Mouse (Mus musculus): ENCODE results near the gene Inpp5k.

Inpp5k gene

DNA sequence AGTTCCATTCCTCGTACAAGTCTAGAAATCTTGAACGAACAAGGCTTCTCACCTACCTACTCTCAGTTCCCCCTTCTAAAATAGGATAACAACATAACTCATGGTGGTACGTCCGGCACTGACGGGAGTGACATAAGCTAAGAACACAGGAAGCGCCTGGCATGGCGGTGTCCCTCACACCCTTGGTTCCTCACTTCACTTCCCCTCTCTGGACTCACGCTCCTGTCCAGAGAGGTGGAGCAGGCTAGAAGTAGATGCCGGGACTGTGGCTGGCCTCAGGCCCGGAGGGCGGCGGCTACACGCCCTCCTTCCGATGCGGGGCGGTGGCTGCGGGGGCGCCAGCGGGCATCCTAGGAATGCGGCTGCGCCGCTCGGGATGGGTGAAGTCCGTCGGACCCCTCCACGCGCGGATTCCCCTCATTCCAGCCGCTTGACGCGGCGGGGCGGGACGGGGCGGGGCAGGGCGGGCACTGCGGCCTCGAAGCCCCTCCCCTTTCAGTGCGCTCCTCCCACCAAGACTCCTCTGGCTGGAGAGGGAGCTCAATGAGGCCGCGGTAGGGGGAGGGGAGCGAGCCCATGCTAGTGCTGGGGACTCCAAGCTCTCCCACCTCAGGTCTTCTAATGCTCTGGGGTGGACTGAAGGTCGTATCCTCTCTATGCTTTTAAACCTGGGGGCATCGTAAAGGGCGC is 23.1 kb downstream of the Inpp5k start:
- DNase-seq (ENCODE audit: extremely low spot score, low spot score), result peak; percentile 85

DNA sequence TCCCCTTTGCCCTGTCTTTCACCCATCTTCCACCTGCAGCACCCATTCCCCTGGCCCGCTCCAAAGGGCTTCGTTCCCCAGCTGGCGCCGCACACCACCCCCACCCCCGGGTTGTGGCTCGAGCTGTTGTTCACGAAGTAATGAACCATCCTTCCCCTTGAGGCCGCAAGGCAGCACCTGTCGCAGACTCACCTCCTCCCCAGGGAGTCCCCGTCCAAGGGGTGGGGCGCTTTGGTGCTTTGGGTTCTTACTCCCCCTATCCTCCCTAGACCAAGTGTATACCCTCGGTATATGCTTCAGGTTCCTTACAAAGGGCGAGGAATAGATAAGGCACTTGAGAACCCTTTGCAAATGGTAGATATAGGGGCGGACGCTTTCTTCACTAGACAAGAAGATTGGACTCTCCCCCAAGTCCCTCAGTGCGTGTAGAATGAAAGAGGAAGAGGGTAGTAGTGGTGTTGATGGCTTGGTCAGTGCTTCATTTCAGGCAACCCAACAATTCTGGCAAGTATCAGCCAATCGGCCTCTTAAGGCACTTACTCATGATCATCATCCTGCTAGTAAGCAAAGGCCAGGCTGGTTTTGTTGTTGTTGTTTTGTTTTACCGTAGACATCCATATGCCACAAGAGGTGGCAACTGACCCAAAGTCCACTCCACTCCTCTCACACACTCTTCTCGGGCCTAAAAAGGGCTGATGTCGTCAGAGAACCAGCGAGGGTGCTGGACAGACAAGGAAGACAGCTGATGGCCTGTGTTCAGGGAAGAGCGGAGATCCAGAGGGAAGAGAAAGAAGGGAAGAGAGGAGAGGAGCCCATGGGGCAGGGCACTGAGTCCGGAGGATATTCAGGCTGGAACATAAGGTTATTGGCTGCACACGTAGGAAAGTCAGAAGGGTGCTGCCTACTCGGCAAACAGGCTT is 23.9 kb downstream of the Inpp5k start:
- DNase-seq (ENCODE audit: extremely low spot score, low spot score), result peak; percentile 28

DNA sequence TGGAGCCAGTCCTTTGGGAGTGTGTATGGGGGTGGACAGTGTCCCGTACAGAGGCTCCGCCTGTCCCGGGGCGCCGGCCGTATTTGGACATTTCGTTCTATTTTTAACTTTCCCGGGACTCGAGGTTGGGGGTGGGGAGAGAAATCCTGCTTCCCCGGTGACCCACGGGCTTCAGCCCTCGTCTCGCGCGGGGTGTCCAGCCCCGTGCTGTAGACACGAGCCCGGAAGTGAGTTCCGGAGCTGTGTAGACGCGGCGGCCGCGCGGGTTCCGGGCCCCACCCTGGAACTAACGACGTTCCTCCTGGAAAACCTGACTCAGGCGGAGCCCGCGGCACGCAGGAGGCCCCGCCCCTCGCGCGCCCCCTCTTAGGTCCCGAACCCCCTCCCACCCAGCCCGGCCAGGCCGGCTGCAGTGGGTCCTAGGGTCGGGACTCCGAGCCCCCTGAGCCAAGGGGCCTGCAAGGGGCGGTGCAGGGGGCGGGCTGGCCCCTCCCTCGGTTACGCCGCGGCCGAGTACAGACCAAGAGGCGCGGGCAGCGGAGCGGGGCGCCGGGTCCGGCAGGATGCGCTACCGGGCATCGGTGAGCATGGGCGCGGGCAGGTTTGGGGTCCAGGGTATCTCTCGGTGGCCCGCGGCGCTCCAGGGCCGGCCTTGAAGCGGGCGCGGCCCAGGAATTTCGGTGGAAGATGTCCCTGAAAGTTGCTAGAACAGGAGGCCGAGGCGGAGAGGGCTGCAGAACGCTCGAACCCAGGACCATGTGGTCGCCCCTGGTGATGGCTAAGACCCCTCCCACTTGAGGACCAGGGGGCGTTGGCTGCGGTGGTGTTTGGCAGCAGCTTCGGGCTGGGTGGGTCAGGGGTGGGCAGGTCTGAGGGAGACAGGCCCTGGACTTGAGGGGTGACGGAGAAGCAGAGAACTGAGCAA is 25.1 kb downstream of the Inpp5k start:
- peak; percentile 69 for DNase-seq (ENCODE audit: extremely low spot score, low spot score)

DNA sequence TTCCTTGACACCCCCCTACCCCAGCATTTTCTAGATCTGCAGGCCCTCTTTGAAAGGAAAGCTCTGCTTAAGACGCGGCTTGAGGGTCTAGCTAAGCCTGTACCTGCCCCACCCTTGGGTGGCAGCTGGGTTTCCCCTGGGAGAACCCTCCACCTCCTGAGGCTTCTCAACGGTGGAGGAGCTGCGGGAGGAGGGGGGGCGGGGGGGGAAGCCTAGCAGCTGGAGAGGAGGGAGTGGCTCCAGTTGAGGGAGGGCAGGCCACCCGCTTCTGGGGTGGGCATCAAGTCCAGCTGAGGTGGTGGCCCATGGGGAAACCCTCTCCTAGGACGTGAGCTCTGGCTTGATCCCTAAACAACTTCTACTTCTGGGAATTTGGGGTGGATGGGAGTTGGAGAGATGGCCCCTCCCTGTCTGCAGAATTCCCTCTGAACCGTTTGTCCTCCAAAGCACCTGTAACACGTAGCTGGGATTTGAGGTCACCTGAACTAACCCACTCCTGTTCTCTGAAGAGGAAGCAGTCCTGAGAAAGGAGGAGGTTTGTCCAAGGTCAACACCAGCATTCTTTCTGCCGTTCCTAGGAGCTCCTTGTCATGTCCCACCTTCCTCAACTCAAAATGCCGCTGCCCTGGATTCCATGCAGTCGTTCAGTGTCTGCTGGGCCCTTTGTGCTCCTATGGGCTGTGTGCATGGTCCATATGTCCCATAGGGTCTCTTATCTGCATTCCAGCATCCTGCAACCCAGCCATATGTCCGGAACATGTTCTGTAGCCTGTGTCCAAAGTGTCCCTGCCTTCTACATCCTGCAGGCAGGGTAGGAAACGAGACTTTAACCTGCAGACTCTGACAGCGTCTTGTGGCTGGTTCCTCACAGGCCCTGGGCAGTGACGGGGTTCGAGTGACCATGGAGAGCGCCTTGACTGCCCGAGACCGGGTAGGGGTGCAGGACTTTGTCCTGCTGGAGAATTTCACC is 26.1 kb downstream of the Inpp5k start:
- no peak for DNase-seq (ENCODE audit: extremely low spot score, low spot score)

DNA sequence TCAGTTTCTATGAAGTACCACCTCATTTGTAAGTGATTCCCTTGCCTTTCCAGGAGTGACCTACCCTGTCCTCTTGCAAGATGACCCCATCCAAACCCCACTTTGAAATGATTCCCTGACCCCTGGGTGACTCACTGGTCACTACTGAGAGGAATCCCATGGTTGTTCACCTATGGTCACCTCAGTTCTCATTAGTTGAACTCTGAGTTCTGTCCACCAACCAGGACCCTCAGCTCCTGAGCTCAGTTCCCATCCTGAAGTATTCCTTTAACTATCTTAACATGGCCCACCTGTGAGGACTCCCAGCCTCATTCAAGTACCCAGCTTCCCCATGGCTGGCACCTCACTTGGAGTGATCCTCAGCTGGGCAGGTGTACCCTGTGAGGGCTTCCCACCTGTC is 27.1 kb downstream of the Inpp5k start:
- no peak for DNase-seq (ENCODE audit: extremely low spot score, low spot score)

DNA sequence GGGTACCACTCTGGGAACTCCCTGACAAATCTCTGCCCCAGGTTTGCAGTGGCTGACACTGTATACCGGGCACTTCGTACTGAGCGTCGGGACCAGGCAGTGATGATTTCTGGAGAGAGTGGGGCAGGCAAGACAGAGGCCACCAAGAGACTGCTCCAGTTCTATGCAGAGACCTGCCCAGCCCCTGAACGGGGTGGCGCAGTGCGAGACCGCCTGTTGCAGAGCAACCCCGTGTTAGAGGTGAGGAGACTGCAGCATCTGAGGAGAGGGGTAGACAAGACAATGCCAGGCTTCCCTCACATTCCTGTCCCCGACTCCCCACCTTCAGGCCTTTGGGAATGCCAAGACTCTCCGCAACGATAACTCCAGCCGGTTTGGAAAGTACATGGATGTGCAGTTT is 27.5 kb downstream of the Inpp5k start:
- no peak for DNase-seq (ENCODE audit: extremely low spot score, low spot score)

DNA sequence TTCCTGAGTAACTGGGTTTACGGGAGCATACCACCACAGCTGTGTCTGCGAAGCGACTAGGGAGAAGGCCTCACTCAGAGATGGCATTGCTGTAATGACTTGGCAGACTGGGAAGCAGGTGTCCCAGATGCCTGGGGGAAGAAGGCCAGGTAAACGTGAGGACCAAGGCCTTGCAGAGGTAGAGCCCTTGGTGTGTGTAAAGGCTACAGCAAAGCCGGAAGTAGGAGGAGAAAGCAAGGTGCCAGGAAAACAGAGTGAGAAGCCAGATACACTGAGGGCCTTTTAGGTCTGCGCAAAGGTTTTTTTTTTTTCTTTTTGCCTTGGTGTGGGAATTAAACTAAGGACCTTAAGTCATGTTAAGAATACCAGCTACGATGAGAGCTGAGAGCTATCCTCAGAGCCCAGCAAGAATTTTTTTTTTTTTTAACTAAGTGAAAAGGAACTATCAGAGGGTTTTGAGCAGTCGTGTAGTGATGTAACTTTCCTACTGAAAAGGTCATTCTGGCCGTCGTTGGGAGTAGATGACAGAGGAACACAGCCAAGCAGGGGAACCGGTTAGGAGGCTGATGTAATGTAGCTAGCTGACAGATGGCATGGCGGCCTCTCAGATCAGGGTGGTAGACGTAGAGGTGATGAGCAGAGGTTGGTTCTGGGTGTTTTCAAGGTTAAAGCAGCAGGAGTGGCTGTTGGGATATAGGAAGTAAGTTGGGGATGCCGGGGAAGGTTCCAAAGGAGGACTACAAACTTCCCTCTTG is 28.4 kb downstream of the Inpp5k start:
- DNase-seq (ENCODE audit: extremely low spot score, low spot score), result no peak

DNA sequence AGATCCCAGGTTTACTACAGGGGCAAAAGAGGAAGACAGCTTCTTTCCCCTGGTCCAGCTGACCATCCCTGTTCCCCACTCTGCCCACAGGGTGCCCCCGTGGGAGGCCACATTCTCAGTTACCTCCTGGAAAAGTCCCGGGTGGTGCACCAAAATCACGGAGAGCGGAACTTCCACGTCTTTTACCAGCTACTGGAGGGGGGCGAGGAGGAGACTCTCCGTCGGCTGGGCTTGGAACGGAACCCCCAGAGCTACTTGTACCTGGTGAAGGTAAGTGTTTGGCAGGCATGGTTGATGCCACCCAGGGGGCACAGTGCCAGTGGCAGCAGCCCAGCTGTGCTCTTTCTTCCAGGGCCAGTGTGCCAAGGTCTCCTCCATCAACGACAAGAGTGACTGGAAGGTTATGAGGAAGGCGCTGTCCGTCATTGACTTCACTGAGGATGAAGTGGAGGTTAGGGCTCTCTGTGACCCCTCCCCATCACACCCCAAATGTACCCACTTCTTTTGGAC is 29.3 kb downstream of the Inpp5k start:
- DNase-seq (ENCODE audit: extremely low spot score, low spot score), result no peak

DNA sequence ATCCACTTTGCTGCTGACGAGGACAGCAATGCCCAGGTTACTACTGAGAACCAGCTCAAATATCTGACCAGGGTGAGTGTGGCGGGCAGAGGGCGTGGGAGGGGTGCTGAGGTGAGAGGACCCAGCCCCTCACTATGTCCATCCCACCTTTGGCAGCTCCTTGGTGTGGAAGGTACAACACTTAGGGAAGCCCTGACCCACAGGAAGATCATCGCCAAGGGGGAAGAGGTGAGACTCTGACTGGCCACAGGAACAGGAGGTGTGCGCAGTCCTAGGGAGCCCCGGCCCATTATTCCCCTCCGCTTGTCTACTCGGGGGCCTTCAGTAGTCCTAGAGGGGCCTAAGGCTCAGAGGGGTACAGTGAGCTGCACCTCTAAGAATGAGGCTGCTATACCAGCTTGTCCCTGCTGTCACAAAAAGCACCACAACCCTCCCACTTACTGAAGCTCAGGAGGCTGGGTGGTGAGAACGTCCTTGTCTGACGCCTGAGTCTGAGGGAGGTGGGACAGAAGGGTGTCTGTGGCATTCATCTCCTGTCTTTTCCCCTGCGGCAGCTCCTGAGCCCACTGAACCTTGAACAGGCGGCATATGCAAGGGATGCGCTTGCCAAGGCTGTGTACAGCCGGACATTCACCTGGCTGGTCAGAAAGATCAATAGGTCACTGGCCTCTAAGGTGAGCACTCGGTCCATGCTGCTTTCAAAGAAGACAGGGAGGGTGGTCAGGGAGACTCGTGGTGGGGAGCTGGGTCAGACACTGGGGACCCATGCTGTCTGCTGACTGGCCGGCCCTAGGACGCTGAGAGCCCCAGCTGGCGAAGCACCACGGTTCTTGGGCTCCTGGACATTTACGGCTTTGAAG is 30.4 kb downstream of the Inpp5k start:
- no peak for DNase-seq (ENCODE audit: extremely low spot score, low spot score)

DNA sequence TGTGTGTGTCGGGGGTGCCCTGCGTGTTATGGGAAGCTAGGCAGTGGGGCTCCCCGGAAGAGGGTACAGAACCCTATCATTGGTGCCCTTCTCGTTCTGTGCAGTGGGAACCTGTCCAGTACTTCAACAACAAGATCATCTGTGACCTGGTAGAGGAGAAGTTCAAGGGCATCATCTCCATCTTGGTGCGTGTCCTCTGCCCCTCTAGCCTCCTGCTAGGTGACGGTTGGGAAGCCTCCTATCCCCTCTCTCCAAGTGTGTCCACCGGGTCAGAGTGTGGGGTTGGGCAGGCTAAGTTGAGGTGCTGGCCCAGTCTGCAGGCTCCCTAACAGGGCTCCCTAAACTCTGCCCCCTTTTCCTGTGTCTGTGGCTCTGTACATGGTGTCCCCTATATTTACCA is 31.3 kb downstream of the Inpp5k start:
- DNase-seq (ENCODE audit: extremely low spot score, low spot score), result no peak

DNA sequence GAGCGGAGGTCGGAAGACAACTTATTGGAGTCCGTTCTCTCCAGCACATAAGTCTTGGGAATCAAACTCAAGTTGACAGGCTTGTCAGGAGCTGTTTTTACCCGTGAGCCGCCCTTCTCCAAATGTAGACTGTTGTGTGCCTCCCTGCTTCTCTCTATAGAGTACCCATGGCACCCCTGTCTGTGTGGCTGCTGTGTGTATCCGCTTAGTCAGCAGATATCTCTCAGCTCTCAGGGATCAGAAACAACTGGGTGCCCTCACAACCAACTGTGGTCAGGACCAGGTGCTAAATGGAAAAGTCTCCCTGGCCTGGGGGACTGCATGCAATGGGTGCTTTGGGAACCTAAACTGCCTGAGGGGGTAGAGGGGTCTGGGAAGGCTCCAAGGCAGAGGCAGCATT is 35.5 kb downstream of the Inpp5k start:
- no peak for DNase-seq (ENCODE audit: extremely low spot score, low spot score)

DNA sequence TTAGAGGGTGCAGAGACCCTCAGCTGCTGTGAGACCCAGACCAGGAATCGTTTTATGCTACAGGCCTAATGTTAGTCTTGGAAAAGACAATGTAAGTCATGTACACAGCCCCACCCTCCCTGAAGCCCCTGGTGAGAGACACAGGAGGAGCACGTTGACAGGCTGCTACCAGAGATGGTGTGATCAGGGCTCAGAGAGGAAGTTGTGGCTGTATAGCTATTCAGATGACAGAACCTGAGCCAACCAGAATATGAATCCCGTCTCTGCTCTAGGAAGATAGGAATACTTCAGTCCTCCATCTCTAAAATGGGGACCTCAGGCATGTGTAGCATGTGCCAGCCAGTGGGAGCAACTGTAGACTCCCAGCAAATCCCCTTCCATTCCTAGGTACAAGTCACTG is 37.8 kb downstream of the Inpp5k start:
- no peak for DNase-seq (ENCODE audit: extremely low spot score, low spot score)

DNA sequence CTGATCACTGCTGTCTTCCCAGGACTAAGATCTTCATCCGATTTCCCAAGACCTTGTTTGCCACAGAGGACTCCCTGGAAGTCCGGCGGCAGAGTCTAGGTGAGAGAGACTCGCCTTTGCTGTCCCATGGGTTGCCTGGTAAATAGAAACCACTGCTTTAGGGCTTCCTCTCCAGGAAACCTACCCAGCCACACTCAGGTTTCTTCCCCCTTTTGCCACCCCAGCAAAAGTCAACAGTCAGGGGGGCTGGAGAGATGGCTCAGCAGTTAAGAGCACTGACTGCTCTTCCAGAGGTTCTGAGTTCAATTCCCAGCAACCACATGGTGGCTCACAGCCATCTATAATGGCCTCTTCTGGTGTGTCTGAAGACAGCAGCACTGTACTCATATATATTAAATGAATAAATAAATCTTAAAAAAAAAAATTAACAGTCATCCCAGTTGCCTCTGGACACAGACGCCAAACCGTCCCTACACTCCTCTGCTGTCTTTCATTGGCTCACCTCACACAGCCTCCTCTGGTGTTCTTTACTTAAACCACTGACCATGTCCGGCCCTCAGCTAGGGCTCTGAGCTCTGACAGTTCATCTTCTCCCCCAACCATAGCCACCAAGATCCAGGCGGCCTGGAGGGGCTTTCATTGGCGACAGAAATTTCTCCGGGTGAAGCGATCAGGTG is 38.5 kb downstream of the Inpp5k start:
- no peak for DNase-seq (ENCODE audit: extremely low spot score, low spot score)

DNA sequence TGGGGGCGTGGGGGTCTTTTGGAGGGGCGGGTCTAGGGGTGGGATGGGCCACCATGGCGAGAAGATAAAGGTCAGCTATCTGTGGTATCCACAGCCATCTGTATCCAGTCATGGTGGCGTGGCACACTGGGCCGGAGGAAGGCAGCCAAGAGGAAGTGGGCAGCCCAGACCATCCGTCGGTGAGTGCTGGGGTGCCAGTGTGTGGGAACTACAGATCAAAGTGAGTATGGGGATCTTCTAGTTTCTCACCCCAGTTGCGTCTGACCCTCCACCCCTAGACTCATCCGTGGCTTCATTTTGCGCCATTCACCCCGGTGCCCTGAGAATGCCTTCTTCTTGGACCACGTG is 39.0 kb downstream of the Inpp5k start:
- DNase-seq (ENCODE audit: extremely low spot score, low spot score), result no peak

DNA sequence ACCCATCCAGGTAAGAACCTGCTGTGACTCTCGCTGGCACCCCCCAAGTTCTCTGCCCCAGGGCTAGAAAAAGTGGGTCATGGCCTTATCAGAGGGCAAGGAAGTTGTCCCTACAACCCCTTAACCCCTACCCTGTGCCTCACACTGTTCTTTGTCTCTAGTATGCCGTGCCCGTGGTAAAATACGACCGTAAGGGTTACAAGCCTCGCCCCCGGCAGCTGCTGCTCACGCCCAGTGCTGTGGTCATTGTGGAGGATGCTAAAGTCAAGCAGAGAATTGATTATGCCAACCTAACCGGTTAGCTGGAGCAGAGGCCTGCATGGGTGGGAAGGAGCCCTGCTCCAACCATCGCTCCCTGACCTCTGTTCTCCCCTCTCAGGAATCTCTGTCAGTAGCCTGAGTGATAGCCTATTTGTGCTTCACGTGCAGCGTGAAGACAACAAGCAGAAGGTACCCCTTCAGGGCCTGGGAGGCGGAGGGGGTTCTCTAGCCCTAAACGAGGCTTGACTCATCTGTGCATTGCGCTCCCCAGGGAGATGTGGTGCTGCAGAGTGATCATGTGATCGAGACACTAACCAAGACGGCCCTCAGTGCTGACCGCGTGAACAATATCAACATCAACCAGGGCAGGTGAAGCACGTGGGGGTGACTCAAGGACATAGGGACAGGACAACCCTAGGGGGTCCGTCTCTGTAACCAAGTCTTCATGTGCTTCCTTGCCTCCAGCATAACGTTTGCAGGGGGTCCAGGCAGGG is 40.8 kb downstream of the Inpp5k start:
- DNase-seq (ENCODE audit: extremely low spot score, low spot score), result no peak

DNA sequence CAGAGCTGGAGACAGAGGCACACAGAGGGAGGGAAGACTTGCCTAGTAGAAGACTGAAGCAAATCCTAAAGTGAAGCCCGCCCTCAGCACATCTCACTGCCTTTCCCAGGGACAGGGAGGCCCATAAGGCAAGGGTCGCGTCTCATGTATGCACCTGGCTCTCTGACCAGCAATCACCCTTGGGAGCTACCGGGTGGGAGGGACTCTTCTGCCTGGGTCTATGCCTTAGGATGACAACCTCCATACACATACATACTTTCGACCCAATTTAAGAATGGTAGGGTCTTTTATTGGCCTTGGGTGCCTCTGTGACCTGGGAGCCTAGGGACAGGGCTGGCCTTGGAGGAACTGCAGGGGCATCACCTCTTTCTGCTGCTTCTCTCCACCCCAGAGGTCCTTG is 42.6 kb downstream of the Inpp5k start:
- no peak for DNase-seq (ENCODE audit: extremely low spot score, low spot score)

DNA sequence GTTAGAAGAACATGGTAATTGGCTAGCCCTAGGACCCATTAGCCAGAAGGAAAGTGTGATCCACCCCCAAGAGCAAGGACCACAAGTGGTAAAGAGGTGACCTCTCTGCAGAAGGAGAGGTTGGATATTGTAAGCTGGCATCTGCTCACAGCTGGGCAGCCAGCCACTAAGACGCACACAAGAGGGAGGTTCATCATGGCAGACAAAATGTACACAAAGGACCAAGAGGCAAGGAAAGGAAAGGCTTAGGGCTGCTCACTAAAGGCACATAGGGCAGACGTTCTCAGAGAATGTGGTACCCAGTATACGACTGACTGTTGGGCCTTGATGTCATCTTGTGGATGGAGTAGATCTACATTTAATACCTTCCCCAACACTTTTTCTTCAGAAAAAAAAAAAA is 44.1 kb downstream of the Inpp5k start:
- no peak for DNase-seq (ENCODE audit: extremely low spot score, low spot score)
